Mouse (Mus musculus): ENCODE results near the gene C5ar2.

Gene C5ar2

DNA sequence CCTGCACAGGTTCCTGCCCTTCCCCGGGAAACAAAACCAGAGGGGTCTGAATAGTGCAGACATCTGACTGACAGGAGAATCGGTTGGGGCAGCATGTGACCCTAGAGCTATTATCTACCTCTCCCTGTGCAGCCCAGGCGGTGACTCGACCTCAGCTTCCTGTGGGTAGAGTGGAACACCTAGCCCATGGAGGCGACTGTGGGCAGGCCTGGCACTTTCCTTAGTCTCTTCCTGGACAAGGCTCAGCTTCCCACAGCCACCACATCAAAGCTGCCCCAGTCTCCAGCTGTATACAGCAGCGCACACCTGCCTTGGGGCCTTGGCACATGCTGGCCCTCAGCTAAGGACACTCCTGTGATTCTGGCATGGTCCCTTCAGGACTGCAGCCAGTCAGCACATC lies 42.8 kb downstream of the C5ar2 start:
- no peak for DNase-seq (ENCODE audit: low read depth, low spot score)

DNA sequence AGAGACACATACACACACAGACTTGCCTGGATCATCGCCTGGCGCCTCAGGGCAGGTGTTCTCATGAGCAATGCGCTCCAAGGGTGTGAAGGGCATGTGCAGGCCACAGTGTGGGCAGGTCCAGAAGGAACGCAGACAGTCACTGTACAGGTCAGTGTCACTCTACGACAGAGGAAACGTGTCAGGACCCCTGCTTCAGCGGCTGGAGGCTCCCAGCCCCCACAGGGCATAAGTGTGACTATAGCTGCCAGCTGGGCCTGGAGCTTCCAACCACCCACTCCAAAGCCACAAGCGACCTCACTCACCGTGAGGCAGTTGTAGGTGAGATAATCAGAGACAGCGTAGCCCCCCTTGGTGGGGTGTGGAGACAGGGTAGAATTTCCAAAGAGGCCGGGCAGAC lies 45.4 kb downstream of the C5ar2 start:
- no peak for DNase-seq (ENCODE audit: low read depth, low spot score)

DNA sequence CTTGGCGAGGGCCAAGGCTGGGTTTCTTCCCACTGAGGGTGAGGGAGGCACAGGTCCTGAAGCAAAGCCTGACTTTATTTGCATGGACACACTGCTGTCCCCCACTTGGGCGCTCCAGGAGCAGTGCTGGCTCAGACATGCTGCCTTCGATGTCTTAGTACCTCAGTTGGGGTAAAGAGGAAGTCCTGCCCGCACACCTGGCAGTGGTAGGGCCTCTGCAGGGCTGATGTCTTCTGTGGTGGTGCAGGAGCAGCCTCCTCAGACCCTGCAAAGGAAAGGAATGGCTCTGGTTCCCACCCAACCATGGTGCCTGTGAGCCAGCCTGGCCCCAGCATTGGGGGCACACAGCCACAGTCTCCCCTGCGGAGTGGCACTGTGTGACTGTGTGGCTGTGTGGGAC lies 46.8 kb downstream of the C5ar2 start:
- DNase-seq (ENCODE audit: low read depth, low spot score), result no peak

DNA sequence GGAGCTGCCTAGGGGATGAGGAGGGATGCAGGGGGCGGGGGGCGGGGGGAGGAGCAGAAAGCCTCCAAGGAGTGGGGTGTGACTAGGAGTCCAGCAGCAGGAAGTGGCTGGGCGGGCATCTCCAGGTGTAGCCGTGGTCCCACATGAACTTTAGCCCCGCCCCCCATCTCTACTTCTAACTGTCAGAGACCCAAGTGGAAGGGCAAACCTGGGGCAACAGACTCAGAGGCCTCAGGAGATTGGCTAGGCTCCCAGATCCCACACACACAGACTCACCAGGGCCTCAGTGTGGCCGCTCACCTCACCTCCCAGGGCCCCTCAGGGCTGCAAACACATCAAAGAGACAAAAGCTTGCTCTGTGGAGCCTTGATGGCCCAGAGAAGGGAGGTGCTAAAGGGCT lies 47.3 kb downstream of the C5ar2 start:
- no peak for DNase-seq (ENCODE audit: low read depth, low spot score)

DNA sequence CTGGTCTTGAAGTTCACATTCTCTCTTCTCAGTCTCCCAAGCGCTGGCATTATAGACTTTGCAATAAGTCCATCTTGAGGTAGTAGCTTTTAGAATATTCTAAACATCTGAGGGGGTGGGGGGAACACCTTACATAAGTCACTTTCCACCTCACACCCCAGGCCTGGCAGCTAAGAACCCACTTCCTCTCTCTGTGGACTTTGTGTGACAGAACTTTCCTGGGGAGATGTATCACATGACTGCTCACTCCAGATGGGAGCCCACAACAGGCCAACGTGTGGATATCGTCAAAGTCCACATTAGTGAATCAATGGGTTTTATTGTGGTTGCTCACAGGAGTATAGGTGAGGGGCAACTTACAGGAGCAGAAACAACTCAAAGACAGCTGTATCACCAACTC lies 50.3 kb downstream of the C5ar2 start:
- no peak for DNase-seq (ENCODE audit: low read depth, low spot score)

DNA sequence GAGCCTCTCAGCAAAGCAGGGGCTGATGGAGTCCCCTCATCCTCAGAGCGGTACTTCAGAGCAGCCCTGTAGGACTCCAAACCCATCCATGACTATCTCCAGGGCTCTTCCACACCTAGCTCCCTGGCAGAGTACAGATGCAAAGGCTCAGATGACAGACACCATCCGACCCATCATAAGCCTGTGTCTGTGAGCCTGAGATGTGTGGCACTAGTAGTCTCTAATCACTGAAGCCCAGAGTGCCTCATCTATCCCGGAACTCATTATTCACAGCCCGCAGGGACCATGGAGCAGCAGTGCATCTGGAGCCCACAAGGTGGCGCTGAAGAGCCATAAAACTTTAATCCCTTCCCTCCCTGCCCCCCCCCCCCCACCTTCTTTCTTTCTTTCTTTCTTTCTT lies 51.6 kb downstream of the C5ar2 start:
- DNase-seq (ENCODE audit: low read depth, low spot score), result no peak

DNA sequence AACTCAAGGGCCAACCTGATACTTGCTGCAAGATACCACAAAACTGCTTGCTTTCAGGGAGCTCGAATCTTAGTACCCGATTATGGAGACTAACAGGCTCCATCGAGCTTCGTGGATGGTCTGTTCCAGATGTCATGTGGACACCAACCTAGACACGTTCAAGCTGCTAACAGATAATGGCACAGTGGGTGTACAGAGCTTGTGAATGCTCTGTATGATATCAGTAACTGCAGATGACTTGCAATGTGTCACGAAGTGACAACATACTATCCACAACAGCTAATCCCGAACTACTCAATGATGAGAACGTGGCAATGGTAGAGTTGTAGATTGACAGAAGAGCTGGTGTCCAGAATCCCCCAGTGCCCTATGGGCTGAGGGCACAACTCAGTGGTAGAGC lies 56.5 kb downstream of the C5ar2 start:
- DNase-seq (ENCODE audit: low read depth, low spot score), result no peak

Measured in brain, embryonic 18.5 days (tissue).